Mouse (Mus musculus) lung, adult 2 months (tissue): ENCODE results near the gene Usp37. TPM values are rescaled to one million over a fixed set of nuclear protein-coding genes. Genes with fewer than 3 reads are reported as not detected.

Experiments
- DNase-seq: peaks from one replicate; pipeline ENCODE4 v3.0.0; 2022
- H3K4me1 ChIP-seq: fragments of 200-500 bp; 2 replicates; pipeline ENCODE4 v1.6.1; 2011; ENCODE audit warnings: low read length; ENCODE audit not compliant: control insufficient read depth, insufficient read depth
- H3K4me3 ChIP-seq: fragments of 200-500 bp; replicated peaks from 2 replicates; pipeline ENCODE3; 2011; ENCODE audit warnings: low read depth, mild to moderate bottlenecking, control low read depth, low read length; ENCODE audit errors: extremely low read depth
- CTCF ChIP-seq: fragments of 200-500 bp; IDR thresholded peaks from 2 replicates; pipeline ENCODE4 v1.5.1; 2011; ENCODE audit warnings: mild to moderate bottlenecking, low read length, control low read depth; ENCODE audit not compliant: insufficient read depth
- POLR2A ChIP-seq: fragments of 200-500 bp; IDR thresholded peaks from 2 replicates; pipeline ENCODE4 v1.6.1; 2011; ENCODE audit warnings: low read depth, mild to moderate bottlenecking, control low read depth, low read length, borderline replicate concordance; ENCODE audit errors: extremely low read depth
- WGBS: fragments of 180-500 bp; shearing (Covaris S2); methylation state at CpG from one replicate; pipeline ENCODE4 v1.1.7; 2018; 5-methylcytosine and 5-hydroxymethylcytosine counted together
- polyA plus RNA-seq: library from polyadenylated mRNA; depleted of rRNA; stranded (reverse); fragments of >200 nt; gene quantifications from 2 replicates; pipeline ENCODE4 v1.2.3, GENCODE M21; 2012

Gene Usp37
- polyA plus RNA-seq, 1 experiment = 3.4 TPM

DNA sequence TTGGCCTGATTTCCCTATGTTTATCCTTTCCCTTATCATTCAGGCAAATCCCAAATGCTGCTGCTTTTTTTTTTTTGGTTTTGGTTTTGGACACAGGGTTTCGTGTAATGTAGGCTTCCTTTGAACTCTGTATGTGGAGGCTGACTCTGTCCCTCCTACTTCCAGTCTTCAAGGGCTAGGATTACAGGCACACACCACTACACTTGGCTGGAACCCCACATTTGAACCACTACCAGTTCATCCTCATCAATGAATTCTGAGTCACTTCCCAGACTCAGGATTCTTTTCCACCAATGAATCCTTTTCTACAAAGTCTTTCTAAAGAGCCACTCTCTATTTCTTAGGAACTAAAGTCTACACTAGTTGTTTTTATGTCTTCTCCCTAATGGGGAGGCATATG, 43.0 kb downstream of the Usp37 start:
- H3K4me1 ChIP-seq = peaks cover 3% of the 10 kb centered on the region
- no peak overlapping the region for H3K4me3 ChIP-seq
- no peak for DNase-seq
- WGBS = 36% methylated on average over 1 of the region's 1 CpGs
- TF ChIP-seq POLR2A (no peak), CTCF (no peak)

DNA sequence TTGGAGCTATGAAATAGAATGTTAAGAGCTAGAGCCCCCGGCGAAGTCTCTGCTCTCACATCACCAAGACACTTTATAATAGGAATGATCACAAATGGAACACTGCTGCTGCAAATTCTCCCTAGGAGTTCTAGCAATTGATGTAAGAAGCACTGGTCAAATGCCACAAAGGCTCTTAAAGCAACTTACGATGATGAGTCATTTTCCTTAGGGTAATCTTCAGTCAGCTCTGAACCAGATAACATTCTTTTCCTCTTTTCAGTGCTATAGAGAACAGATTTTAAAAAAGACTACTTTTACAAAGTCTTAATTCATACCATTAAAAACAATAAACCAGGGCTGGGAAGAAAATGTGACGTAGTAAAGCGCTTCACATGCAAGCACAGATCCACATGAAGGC, 58.3 kb downstream of the Usp37 start:
- 96% methylated on average over 5 of the region's 5 CpGs for WGBS
- Histone ChIP-seq H3K4me3 (no peak overlapping the region), H3K4me1 (no peaks in the 10 kb centered on the region)
- TF ChIP-seq CTCF (no peak), POLR2A (no peak)
- DNase-seq = no peak

- 66% methylated on average over 2 of the region's 2 CpGs for WGBS
- TF ChIP-seq CTCF = no peak
- no peak for TF ChIP-seq POLR2A
- Histone ChIP-seq H3K4me3 (no peak overlapping the region), H3K4me1 (no peaks in the 10 kb centered on the region)
- peak; percentile 27 for DNase-seq
Measured at GRCm38 (mm10) chr1:74460273-74460672, 83.8 kb downstream of the Usp37 start.

DNA sequence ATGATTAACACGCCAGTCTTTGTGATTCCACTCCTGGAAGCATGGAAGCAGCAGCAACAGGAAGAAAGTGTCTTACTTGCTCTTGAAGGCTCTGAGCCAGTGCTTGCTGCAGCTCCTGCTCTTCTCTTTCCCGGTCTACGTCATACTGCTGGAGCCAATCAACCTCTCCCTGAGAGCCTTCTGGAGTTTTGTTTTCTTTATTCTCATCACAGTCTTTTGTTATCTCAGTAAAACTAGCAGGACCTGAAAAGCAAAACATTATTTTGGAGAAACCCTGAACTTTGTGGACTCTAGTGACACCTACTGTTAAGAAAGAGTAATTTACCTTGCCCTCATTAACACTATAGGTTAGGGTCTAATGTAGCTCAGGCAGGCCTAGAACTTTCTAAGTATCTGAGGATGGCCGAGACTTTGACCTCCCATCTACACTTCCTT, 91.5 kb downstream of the Usp37 start:
- TF ChIP-seq CTCF = peak; percentile 49; the same call in 1 of the 2 replicates
- TF ChIP-seq POLR2A = no peak
- Histone ChIP-seq H3K4me3 (no peak overlapping the region), H3K4me1 (peaks cover 2% of the 10 kb centered on the region; the same call in 1 of the 2 replicates)
- WGBS = 21% methylated on average over 4 of the region's 4 CpGs
- peak; percentile 39 for DNase-seq

- H3K4me3 ChIP-seq = no peak overlapping the region
- no peak for TF ChIP-seq CTCF
- TF ChIP-seq POLR2A = no peak
- DNase-seq = no peak
- H3K4me1 ChIP-seq = no peaks in the 10 kb centered on the region
- 99% methylated on average over 2 of the region's 2 CpGs for WGBS
Measured at GRCm38 (mm10) chr1:74444538-74444937, 99.5 kb downstream of the Usp37 start.

- DNase-seq = no peak
- Histone ChIP-seq H3K4me3 (no peak overlapping the region), H3K4me1 (no peaks in the 10 kb centered on the region)
- no peak for TF ChIP-seq POLR2A
- no peak for TF ChIP-seq CTCF
- 83% methylated on average over 19 of the region's 19 CpGs for WGBS
Measured at GRCm38 (mm10) chr1:74439166-74439876, 104.8 kb downstream of the Usp37 start.

DNA sequence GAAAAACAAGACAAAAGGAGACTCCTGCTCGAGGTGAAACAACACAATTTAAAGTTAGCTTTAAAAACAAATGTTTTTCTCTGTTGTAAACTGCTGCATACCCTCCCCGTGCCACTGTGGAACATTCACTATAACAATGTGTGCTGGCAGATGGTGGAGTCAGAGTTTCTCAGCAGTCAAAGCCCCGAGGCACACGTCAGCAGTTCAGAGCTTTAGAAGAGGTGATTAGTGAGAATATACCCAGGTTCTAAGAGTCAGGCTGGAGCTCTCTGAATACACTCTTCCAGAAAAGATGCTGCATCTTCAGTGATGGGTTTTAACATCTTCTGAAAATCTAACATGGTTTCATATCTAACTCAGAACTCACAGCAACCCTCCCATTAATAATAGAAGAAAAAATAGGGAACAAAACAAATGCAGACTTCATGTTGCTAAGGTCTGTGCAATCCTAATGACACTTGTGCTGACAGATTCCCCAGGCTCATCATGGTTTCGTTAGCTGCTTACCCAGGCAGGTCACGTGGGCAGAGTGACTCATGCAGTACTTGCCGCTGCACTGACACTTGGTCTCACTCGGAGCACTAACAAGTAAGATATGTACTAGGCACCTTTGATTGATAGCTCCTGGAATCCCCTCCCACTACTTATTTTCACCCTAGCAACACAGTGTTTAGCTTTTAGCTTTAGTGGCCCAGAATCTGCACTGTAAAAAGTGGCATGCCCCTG, 106.2 kb downstream of the Usp37 start:
- Histone ChIP-seq H3K4me3 (no peak overlapping the region), H3K4me1 (no peaks in the 10 kb centered on the region)
- peak; percentile 40 for DNase-seq
- 63% methylated on average over 8 of the region's 8 CpGs for WGBS
- TF ChIP-seq POLR2A = no peak
- TF ChIP-seq CTCF = no peak

DNA sequence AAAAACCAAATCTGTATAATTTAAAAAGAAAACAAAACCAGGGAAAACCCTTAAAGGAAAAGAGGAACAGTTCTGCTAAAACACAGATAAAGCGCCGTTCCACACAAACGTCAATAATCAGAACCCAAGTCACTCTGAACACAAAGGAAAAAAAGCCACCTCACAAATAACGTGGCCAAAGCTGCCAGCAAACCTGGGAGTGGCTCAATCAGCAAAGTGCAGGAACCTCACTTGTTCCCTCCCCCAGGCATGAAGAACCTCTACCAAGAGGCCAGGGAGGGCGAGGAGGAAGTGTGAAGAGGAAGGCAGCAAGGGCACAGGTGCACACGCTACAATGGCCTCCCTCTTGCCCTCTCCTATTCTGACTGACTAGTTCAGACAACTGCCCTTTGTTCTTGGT, 108.5 kb downstream of the Usp37 start:
- Histone ChIP-seq H3K4me3 (no peak overlapping the region), H3K4me1 (no peaks in the 10 kb centered on the region)
- 53% methylated on average over 6 of the region's 6 CpGs for WGBS
- DNase-seq = peak; percentile 27
- TF ChIP-seq POLR2A = no peak
- TF ChIP-seq CTCF = no peak

- DNase-seq = no peak
- H3K4me3 ChIP-seq = no peak overlapping the region
- WGBS = 24% methylated on average over 5 of the region's 5 CpGs
- H3K4me1 ChIP-seq = no peaks in the 10 kb centered on the region
- TF ChIP-seq CTCF (no peak), POLR2A (no peak)
Measured at GRCm38 (mm10) chr1:74434596-74434995, 109.5 kb downstream of the Usp37 start.

- Histone ChIP-seq H3K4me3 (no peak overlapping the region), H3K4me1 (no peaks in the 10 kb centered on the region)
- no peak for DNase-seq
- TF ChIP-seq CTCF (no peak), POLR2A (no peak)
- 86% methylated on average over 6 of the region's 6 CpGs for WGBS
Measured at GRCm38 (mm10) chr1:74433220-74433619, 110.9 kb downstream of the Usp37 start.

DNA sequence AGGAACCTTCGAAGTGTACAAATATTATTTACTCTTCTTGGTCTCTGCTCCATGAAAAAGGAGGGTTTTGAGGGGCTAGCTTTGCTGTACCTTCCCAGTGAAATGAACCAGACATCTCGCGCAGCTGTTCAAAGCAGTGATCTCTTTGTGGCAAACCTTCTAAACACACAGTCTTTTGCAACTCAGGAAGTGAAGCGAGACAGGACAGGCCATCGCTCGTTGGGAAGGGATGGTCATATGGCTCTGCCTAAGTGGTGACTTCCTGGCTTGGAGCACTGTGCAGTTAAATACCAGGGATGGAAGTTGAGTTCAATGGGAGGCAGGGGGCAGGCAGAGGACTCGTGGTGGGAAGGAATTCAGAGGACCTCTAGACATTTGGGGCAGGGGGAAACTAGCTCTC, 118.2 kb downstream of the Usp37 start:
- DNase-seq = no peak
- no peak for TF ChIP-seq POLR2A
- no peaks in the 10 kb centered on the region for H3K4me1 ChIP-seq
- H3K4me3 ChIP-seq = no peak overlapping the region
- WGBS = 45% methylated on average over 7 of the region's 7 CpGs
